Mouse (Mus musculus): ENCODE data around the gene Cxcl13. TPM values are rescaled to one million over a fixed set of nuclear protein-coding genes. Genes with fewer than 3 reads are reported as not detected.

Cxcl13 gene
- polyA plus RNA-seq, 1 experiment, result 0.22 TPM

DNA sequence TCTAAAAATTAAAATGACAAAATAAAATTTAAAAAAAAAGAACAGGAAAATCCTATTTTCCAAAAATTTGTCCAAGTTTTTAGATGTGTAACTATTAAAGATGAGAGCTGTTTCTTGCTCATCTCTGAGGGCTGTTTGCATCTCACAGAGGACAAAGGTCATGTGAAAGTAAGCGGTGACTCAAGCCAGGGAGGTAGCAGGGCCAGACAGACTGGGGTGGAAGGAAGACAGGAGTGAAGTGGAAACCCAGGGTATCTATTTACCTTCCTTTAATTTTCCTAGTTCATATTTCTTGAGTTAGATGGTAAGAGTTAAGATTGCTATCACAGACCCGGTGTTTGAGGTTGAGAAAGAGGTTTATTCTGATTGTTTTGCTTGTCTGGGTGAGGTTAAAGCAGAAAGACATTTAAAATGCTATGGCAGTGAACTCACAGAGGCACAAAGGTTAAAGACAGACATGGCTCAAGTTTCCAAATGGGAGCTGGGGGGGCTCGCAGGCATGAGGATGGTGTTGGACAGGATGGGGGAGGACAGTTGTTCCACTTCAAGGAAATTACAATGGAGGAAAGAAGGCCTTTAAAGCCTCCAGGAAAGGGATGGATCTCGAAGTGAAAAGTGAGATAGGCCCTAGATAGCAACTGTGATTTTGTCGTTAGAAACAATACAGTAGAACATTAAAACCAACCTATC is 27.2 kb downstream of the Cxcl13 start:
- DNase-seq (ENCODE audit: low read depth), result no peak

- no peak for DNase-seq (ENCODE audit: low read depth)
Observed at GRCm38 (mm10) chr5:95991339-95992292, 34.9 kb downstream of the Cxcl13 start.

GRCm38 (mm10) chr5:95997276-95997675 is 40.5 kb downstream of the Cxcl13 start:
- DNase-seq (ENCODE audit: low read depth), result no peak

DNA sequence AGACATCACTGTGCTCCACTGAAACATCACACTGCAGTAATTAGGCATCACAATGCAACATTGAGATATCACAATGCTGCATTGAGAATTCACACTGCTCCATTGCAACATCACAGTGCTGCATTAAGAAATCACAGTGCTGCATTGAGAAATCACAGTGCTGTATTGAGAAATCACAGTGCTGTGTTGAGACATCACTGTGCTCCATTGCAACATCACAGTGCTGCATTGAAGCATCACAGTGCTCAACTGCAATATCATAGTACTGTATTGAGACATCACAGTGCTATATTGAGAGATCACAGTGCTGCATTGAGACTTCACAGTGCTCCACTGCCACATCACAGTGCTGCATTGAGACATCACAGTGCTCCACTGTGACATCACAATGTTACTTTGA is 46.6 kb downstream of the Cxcl13 start:
- DNase-seq (ENCODE audit: low read depth), result no peak

GRCm38 (mm10) chr5:96008274-96008842 is 51.6 kb downstream of the Cxcl13 start:
- no peak for DNase-seq (ENCODE audit: low read depth)

DNA sequence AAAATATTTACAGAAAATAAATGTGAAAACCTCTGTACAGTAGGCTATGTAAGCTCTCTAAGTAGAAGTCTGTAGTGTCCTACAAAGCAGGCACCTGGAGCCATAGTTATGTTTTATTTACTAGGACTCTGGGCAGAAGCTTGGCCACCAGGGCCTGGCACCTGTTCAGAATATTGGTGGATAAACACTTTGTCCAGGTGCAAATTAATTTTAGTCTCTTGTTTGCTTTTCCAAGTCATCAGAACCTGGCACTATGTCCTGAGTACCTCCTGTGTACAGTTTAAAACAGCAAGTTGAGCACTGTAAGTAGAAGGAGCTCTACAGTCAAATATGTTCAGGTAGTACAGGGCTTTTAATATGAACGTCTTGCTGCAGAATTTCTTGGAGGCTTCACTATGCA is 52.3 kb downstream of the Cxcl13 start:
- no peak for DNase-seq (ENCODE audit: low read depth)

Other genes starting within 250 kb of the Cxcl13 start
- gene Gm7978, start 220.8 kb upstream of the Cxcl13 start, polyA plus RNA-seq (2012; rRNA removed), result not detected in 2 replicates
- not detected in 2 replicates for gene Gm7982, start 214.9 kb upstream of the Cxcl13 start, polyA plus RNA-seq (2012; rRNA removed)
- gene E330014E10Rik, start 181.0 kb upstream of the Cxcl13 start, polyA plus RNA-seq (2012; rRNA removed), result not detected in 2 replicates
- 10.3 and 15.1 TPM in 2 replicates for gene Cnot6l, start 207.2 kb downstream of the Cxcl13 start, polyA plus RNA-seq (2012; rRNA removed)